Mouse (Mus musculus) bone marrow macrophage, adult 2 months (primary cell): ENCODE data around the gene Aup1.

Experiments used
- CTCF ChIP-seq: IDR thresholded peaks from 2 replicates; pipeline ENCODE4 v1.5.1; 2012; ENCODE audit warnings: low read depth, mild to moderate bottlenecking, low read length, moderate library complexity
- POLR2A ChIP-seq: IDR thresholded peaks from 2 replicates; pipeline ENCODE4 v1.6.1; 2012; ENCODE audit warnings: mild to moderate bottlenecking, low read depth, low read length, borderline replicate concordance

DNA sequence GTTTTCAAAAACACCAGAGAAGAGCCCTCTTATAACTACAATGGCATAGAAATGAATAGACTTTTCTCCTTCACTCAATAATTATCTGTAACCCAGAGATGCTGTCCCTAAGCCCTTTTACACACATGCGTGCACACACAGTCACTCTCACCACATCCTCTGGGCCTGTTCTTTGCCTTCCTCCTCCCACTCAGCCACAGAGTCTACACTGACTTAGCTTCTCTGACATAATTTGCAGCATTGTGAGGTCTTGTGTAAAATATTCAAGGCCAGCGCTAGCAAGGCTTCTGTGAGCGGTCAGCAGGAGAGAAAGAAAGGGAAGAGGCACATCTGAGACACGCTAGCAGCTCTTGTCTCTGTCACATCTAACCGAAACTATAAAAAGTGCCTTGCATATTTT is 40.9 kb upstream of the Aup1 start:
- TF ChIP-seq CTCF (no peak), POLR2A (no peak)
